Mouse (Mus musculus) intestine, embryonic 16.5 days (tissue): ENCODE data around the gene Fkbp8. TPM values are rescaled to one million over a fixed set of nuclear protein-coding genes. Genes with fewer than 3 reads are reported as not detected.
A peak's percentile ranks its signal among the peaks of the same experiment; 100 is the strongest.

Experiments used
- ATAC-seq: fragments of 200-750 bp; cut with Nextera tagmentation; 2 replicates; pipeline ENCODE4 v1.8.0; 2017; ENCODE audit warnings: moderate TSS enrichment, moderate library complexity
- H3K27ac ChIP-seq: fragments of 300-500 bp; sonication (generic); 2 replicates; pipeline ENCODE4 v1.5.1; 2014; ENCODE audit warnings: mild to moderate bottlenecking, low read length
- H3K27me3 ChIP-seq: fragments of 300-500 bp; sonication (generic); replicated peaks from 2 replicates; pipeline ENCODE4 v1.6.1; 2014; ENCODE audit warnings: low read length, control low read depth, mixed read lengths; ENCODE audit not compliant: control insufficient read depth, insufficient read depth
- H3K36me3 ChIP-seq: fragments of 300-500 bp; sonication (generic); 2 replicates; pipeline ENCODE4 v1.6.1; 2014; ENCODE audit warnings: low read length, control low read depth; ENCODE audit not compliant: control insufficient read depth, insufficient read depth
- H3K4me1 ChIP-seq: fragments of 300-500 bp; sonication (generic); 2 replicates; pipeline ENCODE4 v1.6.1; 2014; ENCODE audit warnings: low read length, control low read depth, mixed read lengths; ENCODE audit not compliant: control insufficient read depth, insufficient read depth
- H3K4me2 ChIP-seq: fragments of 300-500 bp; sonication (generic); 2 replicates; pipeline ENCODE4 v1.6.1; 2014; ENCODE audit warnings: low read depth, low read length, control low read depth
- H3K4me3 ChIP-seq: fragments of 300-500 bp; sonication (generic); 2 replicates; pipeline ENCODE4 v1.5.1; 2014; ENCODE audit warnings: mild to moderate bottlenecking, low read length
- H3K9ac ChIP-seq: fragments of 300-500 bp; sonication (generic); 2 replicates; pipeline ENCODE4 v1.6.1; 2014; ENCODE audit warnings: low read depth, low read length
- H3K9me3 ChIP-seq: fragments of 300-500 bp; sonication (generic); 2 replicates; pipeline ENCODE4 v1.6.1; 2016; ENCODE audit warnings: low read length, control low read depth; ENCODE audit not compliant: control insufficient read depth
- WGBS: fragments of 180-500 bp; shearing (Covaris S2); extraction: QIAGEN DNeasy Blood & Tissue Kit; methylation state at CpG from one replicate; pipeline ENCODE4 v1.1.7; 2014; 5-methylcytosine and 5-hydroxymethylcytosine counted together
- polyA plus RNA-seq: library from polyadenylated mRNA; unstranded; fragments of >200 nt; fragmentation: Nextera tagmentation; extraction: Ambion mirVana; gene quantifications from 2 replicates; pipeline ENCODE4 v1.2.1, GENCODE M21; 2015

Gene Fkbp8
- polyA plus RNA-seq, result 320 and 328 TPM in 2 replicates

DNA sequence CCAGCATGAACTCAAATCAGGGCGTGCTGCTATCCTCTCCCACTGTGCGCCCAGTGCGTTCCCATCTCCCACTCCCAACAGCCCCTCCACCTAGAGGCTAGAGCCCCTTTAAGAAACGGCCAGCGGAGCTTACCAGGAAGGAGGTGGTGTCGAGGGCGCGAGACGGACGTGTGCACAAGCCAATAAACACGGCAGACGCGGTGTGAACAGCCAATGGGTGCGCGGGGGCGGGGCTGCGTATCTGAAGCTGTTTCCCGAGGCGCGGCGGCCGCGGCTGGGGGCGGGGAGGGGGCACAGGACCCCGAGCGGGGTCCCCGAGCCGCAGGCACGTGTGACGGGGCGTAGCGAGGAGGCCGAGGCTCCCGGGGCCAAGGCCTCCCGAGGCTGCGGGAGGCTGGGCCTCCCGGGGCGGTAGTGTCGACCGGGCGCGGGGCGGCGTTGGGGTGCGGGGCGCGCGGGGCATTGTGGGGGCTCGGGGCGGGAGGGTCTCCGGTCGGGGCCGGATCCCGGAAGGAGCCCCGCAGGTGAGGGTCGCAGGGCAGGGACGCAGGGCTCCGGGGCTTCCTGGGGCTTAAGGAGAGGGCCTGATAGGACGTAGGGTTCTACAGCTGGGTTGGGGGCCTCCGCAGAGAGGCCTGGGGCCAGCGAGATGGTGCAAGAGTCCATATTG lies at the start of gene Fkbp8, which contains the start of gene Kxd1:
Fkbp8 (plus strand) TSS at position 213 of the 670 bp plus-strand sequence.
Kxd1 (minus strand) TSS at position 445 of the 670 bp plus-strand sequence.
- peak; percentile 90 for ATAC-seq
- H3K27ac ChIP-seq, result peak within 1 kb of the TSS; percentile 90
- H3K4me3 ChIP-seq, result peak within 1 kb of the TSS; percentile 92
- peak within 1 kb of the TSS; percentile 77 for H3K4me2 ChIP-seq
- H3K9ac ChIP-seq, result peak within 1 kb of the TSS; percentile 96
- H3K36me3 ChIP-seq, result peaks cover 16% of the 10 kb centered on the region
- peaks cover 17% of the 10 kb centered on the region for H3K4me1 ChIP-seq
- under 1% methylated on average over 55 of the region's 61 CpGs for WGBS
- H3K27me3 ChIP-seq, result no peaks in the 10 kb centered on the region
- H3K9me3 ChIP-seq, result no peaks in the 10 kb centered on the region

DNA sequence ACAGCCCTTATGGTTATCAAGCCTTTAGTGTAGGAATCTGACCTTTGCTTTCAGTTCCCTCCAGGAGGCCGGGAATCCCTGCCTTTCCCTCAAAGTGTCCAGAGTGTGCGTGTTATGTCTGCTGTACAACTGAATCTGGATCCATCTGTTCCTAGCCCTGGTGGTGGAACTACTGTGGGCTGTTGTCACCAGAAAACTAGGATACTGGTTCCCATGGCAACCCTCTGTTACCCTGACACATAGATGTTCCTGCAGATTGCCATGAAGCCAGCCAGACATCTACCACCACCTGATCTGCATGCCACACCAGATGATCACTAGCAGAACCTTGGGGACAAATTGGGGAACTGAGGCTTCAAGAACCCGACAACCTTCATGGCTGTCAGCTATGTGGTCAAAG lies 45.6 kb upstream of the Fkbp8 start:
- Histone ChIP-seq H3K27me3 (peaks cover 17% of the 10 kb centered on the region), H3K27ac (no peak overlapping the region), H3K4me1 (no peaks in the 10 kb centered on the region), H3K9me3 (no peaks in the 10 kb centered on the region), H3K9ac (no peak overlapping the region), H3K4me2 (no peak overlapping the region), H3K36me3 (no peaks in the 10 kb centered on the region), H3K4me3 (no peak overlapping the region)
- WGBS, result 64% methylated on average over 3 of the region's 3 CpGs
- ATAC-seq, result no peak

DNA sequence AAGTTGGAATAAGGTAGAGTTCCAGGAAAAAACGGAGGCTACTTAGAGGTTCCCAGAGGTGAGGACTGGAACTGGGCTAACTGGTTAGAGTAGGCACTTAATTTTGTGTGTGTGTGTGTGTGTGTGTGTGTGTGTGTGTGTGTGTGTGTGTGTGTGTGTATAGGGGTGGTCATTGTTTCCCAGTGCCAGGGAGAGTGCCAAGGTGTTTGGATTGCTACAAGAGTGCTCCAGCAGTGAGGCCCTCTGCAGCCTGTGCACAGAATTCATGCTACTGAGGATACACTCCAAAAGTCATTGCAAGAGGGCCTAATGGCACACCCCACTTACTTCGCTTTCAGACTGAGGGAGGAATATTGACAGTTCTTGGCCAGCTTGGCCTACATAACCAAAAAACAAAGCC lies 44.6 kb upstream of the Fkbp8 start:
- H3K4me2 ChIP-seq, result no peak overlapping the region
- ATAC-seq, result no peak
- H3K9ac ChIP-seq, result no peak overlapping the region
- WGBS, result 61% methylated on average over 2 of the region's 2 CpGs
- no peaks in the 10 kb centered on the region for H3K36me3 ChIP-seq
- H3K4me1 ChIP-seq, result peaks cover 5% of the 10 kb centered on the region; the same call in 1 of the 2 replicates
- peaks cover 26% of the 10 kb centered on the region for H3K27me3 ChIP-seq
- H3K9me3 ChIP-seq, result no peaks in the 10 kb centered on the region
- H3K27ac ChIP-seq, result no peak overlapping the region
- H3K4me3 ChIP-seq, result no peak overlapping the region

DNA sequence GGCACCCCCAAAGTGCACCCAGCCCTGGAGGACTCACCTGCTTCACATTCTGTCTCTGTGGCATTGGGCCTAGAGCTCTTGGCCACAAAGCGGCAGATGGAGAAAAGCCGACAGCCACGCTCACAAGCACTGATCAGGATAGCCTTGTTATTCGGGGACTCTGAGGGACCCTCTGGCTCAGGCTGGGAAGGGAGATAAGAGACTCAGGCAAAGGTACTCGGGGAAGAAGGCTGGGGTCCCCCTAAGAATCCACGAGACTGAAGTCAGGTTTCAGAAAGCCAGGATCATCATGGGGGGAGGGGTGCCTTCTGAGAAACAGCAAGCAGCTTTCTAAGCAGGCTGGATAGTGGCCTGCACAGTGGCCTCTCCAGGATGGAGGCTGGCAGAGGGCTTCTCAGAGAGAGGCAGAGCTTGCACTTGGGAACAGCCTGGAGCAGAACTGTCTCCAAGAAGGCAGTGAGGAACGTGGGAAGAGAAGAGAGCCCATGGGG lies 41.3 kb upstream of the Fkbp8 start:
- Histone ChIP-seq H3K4me3 (no peak overlapping the region), H3K36me3 (no peaks in the 10 kb centered on the region), H3K27me3 (peaks cover 59% of the 10 kb centered on the region), H3K4me2 (no peak overlapping the region), H3K9ac (no peak overlapping the region), H3K4me1 (peaks cover 24% of the 10 kb centered on the region), H3K9me3 (no peaks in the 10 kb centered on the region), H3K27ac (no peak overlapping the region)
- 54% methylated on average over 7 of the region's 7 CpGs for WGBS
- ATAC-seq, result no peak

DNA sequence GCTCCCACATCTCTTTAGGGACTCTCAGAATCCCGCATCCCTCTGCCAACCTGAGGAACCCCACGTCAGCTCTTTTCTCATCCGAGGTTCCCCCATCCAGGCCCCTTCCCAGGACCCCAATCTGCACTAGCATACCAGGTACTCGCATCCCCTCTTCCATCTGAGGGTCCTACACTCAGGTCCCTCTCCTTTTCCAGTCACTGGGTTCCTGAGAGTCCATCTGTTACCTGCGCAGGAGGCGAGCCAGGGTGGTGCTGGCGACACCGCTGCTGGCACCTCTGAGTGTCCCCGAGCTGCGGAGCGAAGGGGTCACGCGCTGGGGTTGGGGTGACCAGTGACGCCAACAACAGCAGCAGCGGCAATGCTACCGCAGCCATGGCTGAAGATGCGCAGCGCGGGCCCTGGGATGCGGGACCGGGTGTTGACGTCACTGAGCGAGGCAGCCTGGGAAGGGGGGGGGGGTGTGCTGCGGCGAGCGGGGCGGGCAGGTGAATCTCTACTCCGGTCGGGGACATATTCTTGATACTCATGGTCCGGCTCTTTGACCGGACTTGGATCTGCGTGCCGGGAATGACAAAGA lies 40.5 kb upstream of the Fkbp8 start, which contains the start of gene Tmem59l:
Tmem59l (minus strand) TSS at position 418 of the 580 bp plus-strand sequence.
- Histone ChIP-seq H3K9ac (peak within 1 kb of the TSS; percentile 30), H3K9me3 (no peaks in the 10 kb centered on the region), H3K36me3 (no peaks in the 10 kb centered on the region), H3K4me3 (peak within 1 kb of the TSS; percentile 44), H3K27ac (no peak within 1 kb of the TSS), H3K27me3 (peaks cover 67% of the 10 kb centered on the region), H3K4me1 (peaks cover 24% of the 10 kb centered on the region), H3K4me2 (peak within 1 kb of the TSS; percentile 61)
- no peak for ATAC-seq
- WGBS, result 6% methylated on average over 32 of the region's 33 CpGs

DNA sequence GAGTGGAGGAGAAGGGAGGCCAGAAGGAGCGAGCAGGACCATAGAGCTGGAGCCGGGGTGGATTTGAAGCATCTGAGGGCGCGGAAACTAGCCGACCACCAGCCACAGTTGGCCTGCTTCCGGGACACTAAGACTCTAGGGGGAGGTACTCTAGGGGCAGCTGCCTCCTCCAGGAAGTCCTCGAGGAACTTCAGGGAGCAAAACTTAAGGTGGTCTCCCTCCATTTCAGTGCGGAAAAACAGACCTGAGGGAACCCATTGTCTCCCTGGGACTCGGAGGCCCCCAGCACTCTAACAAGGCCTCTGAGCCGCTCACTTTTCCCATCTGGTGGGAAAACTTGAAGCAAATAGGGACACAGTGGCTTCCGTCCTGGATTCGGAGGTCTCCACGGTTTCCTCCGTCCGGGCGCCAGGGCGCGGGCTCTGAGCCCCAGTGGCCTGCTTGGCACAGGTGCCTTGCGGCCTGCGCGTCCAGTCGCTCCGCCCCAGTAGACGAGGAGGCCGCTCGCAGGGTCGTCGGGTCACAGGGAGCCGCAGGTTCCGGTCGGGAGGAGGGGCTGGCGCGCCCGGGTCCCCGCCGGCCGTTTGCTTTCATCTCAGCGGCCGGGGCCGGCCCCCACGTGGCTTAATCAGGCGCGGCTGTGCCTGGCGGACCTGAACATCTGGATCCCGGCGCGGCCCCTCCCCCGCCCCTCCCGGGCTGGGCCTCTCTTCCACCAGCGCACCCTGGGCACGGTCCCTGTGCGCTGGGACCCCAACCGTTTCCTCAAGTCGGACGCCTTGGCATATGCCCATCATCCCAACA lies 39.3 kb upstream of the Fkbp8 start:
- ATAC-seq, result peak; percentile 47; the same call in 1 of the 2 replicates
- H3K27ac ChIP-seq, result no peak overlapping the region
- no peaks in the 10 kb centered on the region for H3K9me3 ChIP-seq
- peaks cover 78% of the 10 kb centered on the region for H3K27me3 ChIP-seq
- H3K36me3 ChIP-seq, result no peaks in the 10 kb centered on the region
- H3K4me2 ChIP-seq, result peak overlapping the region; percentile 61
- 6% methylated on average over 49 of the region's 55 CpGs for WGBS
- peak overlapping the region; percentile 44 for H3K4me3 ChIP-seq
- peaks cover 34% of the 10 kb centered on the region for H3K4me1 ChIP-seq
- peak overlapping the region; percentile 30 for H3K9ac ChIP-seq

DNA sequence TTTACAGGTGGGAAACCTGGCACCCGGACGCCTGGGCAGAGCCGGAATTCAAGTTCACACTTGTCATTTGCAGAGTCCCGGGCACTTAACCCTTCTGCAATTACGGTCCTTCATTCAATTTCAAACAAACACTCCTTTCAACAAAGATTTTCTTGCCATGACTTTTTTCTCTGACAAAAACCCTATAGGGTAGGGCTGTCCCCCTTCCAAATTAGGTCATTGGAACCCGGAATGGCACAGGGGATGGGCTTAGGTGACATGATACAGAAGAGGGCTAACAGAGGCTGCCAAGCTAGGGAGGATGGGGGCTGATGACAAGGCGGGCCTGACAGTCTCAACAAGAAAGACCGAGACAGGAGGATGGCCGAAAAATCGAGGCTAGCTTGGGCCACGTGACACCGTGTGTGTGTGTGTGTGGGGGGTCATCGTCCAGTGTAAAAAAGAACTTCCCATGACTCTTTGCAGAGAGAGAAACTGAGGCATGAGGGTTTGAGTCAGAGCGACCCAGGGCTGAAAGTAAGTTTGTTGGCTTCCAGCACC lies 38.5 kb upstream of the Fkbp8 start:
- H3K4me3 ChIP-seq, result peak overlapping the region; percentile 44
- H3K4me1 ChIP-seq, result peaks cover 41% of the 10 kb centered on the region
- no peak for ATAC-seq
- H3K9me3 ChIP-seq, result no peaks in the 10 kb centered on the region
- no peak overlapping the region for H3K27ac ChIP-seq
- H3K36me3 ChIP-seq, result no peaks in the 10 kb centered on the region
- H3K9ac ChIP-seq, result 0 out of 2 replicates have a peak overlapping the region, but pooled peaks have one; percentile 15
- H3K4me2 ChIP-seq, result peak overlapping the region; percentile 55
- H3K27me3 ChIP-seq, result peaks cover 85% of the 10 kb centered on the region
- 3% methylated on average over 14 of the region's 14 CpGs for WGBS

DNA sequence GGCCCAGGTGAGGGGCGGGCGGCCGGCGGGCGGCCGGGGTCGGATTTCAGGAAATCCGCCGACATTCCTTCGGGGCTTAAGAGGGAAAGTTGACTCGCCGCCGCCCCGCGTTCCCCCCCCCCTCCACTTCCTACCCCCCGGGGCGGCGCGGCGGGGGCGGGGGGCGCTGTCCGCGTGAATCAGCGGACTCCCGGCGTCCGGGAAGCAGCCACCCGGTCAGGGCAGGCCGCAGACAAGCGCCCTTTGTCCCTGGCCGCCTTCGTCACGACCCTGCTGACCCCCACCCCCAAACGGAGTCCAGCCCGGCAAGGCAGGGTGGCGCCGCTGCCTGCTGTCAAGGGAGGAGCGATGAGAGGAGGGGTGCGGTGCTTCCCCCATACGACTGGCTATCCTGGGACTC lies 37.9 kb upstream of the Fkbp8 start:
- ATAC-seq, result 0 out of 2 replicates have a peak, but pooled peaks have one; percentile 12
- no peaks in the 10 kb centered on the region for H3K9me3 ChIP-seq
- H3K4me2 ChIP-seq, result peak overlapping the region; percentile 55
- peak overlapping the region; percentile 38 for H3K4me3 ChIP-seq
- 1% methylated on average over 35 of the region's 41 CpGs for WGBS
- peaks cover 90% of the 10 kb centered on the region for H3K27me3 ChIP-seq
- H3K4me1 ChIP-seq, result peaks cover 43% of the 10 kb centered on the region
- no peaks in the 10 kb centered on the region for H3K36me3 ChIP-seq
- H3K9ac ChIP-seq, result 0 out of 2 replicates have a peak overlapping the region, but pooled peaks have one; percentile 15
- no peak overlapping the region for H3K27ac ChIP-seq
